8 mouse cellular contexts compared by ENCODE assay signal in genomic region chr19:5921715-5922114, GRCm38 (mm10). TPM values are rescaled to one million over a fixed set of nuclear protein-coding genes. Genes with fewer than 3 reads are reported as not detected.
DNase-seq lines count a peak whose midpoint lies in the region; ATAC-seq lines count a peak whose summit lies in the region.

No protein-coding gene starts in this region.

- no peak for DNase-seq in neural tube, embryonic 11.5 days (ENCODE audit: low spot score)
- no peak for DNase-seq in neural tube, embryonic 10.5 days (ENCODE audit: extremely low spot score, low spot score)
- DNase-seq in kidney, postnatal 14 days: peak; percentile 66
- DNase-seq in thymus, postnatal 14 days: no peak
- DNase-seq in left cerebral cortex, postnatal 36 days (ENCODE audit: low spot score in 2 of 2): no peak
- no peak for DNase-seq in spleen, postnatal 14 days (ENCODE audit: low spot score in 2 of 2)

- 25% methylated on average over 8 of the region's 9 CpGs for WGBS in neural tube, embryonic 11.5 days
- 24% methylated on average over 9 of the region's 9 CpGs for WGBS in heart, embryonic 12.5 days
- WGBS in midbrain, embryonic 13.5 days: 21% methylated on average over 9 of the region's 9 CpGs

- no peaks in the 10 kb centered on the region; the same call in 1 of the 2 replicates for H3K36me3 ChIP-seq in neural tube, embryonic 11.5 days (ENCODE audit: control insufficient read depth, insufficient read depth, low read length)
- peaks cover 23% of the 10 kb centered on the region for H3K36me3 ChIP-seq in heart, embryonic 12.5 days
- peaks cover 17% of the 10 kb centered on the region for H3K36me3 ChIP-seq in midbrain, embryonic 13.5 days

- H3K4me2 ChIP-seq in neural tube, embryonic 11.5 days (ENCODE audit: low read depth): 0 out of 2 replicates have a peak overlapping the region, but pooled peaks have one; percentile 2
- H3K4me2 ChIP-seq in heart, embryonic 12.5 days: peak overlapping the region; percentile 91
- peak overlapping the region; percentile 11 for H3K4me2 ChIP-seq in midbrain, embryonic 13.5 days (replicated peaks)

- H3K4me1 ChIP-seq in neural tube, embryonic 11.5 days (ENCODE audit: control insufficient read depth, insufficient read depth, low read length): peaks cover 3% of the 10 kb centered on the region
- peaks cover 34% of the 10 kb centered on the region for H3K4me1 ChIP-seq in heart, embryonic 12.5 days (replicated peaks)
- peaks cover 25% of the 10 kb centered on the region for H3K4me1 ChIP-seq in midbrain, embryonic 13.5 days (replicated peaks)

- H3K27me3 ChIP-seq in neural tube, embryonic 11.5 days (ENCODE audit: control insufficient read depth, insufficient read depth, low read length): peaks cover 3% of the 10 kb centered on the region
- H3K27me3 ChIP-seq in heart, embryonic 12.5 days (replicated peaks): no peaks in the 10 kb centered on the region
- peaks cover 14% of the 10 kb centered on the region for H3K27me3 ChIP-seq in midbrain, embryonic 13.5 days

- H3K4me3 ChIP-seq in neural tube, embryonic 11.5 days (ENCODE audit: low read depth, low read length): no peak overlapping the region
- H3K4me3 ChIP-seq in heart, embryonic 12.5 days: peak overlapping the region; percentile 10
- no peak overlapping the region for H3K4me3 ChIP-seq in midbrain, embryonic 13.5 days (replicated peaks)

- H3K27ac ChIP-seq in neural tube, embryonic 11.5 days (ENCODE audit: low read depth, low read length): no peak overlapping the region
- no peak overlapping the region for H3K27ac ChIP-seq in heart, embryonic 12.5 days (ENCODE audit: poor library complexity, severe bottlenecking)
- H3K27ac ChIP-seq in midbrain, embryonic 13.5 days: no peak overlapping the region

- no peak for ATAC-seq in neural tube, embryonic 11.5 days (ENCODE audit: insufficient read depth, low FRiP score, low TSS enrichment)
- ATAC-seq in heart, embryonic 12.5 days (ENCODE audit: insufficient number of reproducible peaks, low FRiP score): no peak
- no peak for ATAC-seq in midbrain, embryonic 13.5 days

- peak overlapping the region; percentile 14; the same call in 1 of the 2 replicates for H3K9ac ChIP-seq in neural tube, embryonic 11.5 days (ENCODE audit: low read length)
- H3K9ac ChIP-seq in heart, embryonic 12.5 days: peak overlapping the region; percentile 39
- H3K9ac ChIP-seq in midbrain, embryonic 13.5 days (replicated peaks): peak overlapping the region; percentile 58; the same call in 1 of the 2 replicates

- H3K9me3 ChIP-seq in neural tube, embryonic 11.5 days (ENCODE audit: control insufficient read depth, low read length): no peaks in the 10 kb centered on the region
- no peaks in the 10 kb centered on the region for H3K9me3 ChIP-seq in heart, embryonic 12.5 days (replicated peaks)
- no peaks in the 10 kb centered on the region for H3K9me3 ChIP-seq in midbrain, embryonic 13.5 days

- intact Hi-C loops in left cerebral cortex, postnatal 36 days (cut with DNase I): loop anchor here (5.0 kb wide), 1 partner anchor 96 kb away; the partner anchor contains the start of gene Capn1

RNA-seq across cellular contexts. Expression of gene Cdc42ep2, which starts 2.9 kb away (rescaled TPM):
- polyA plus RNA-seq in neural tube, embryonic 11.5 days (2014; fragmentation: Nextera tagmentation; extraction: Ambion mirVana): 3.9 and 4.0 TPM in 2 replicates
- polyA plus RNA-seq in heart, embryonic 12.5 days (2016; fragmentation: Nextera tagmentation; extraction: Ambion mirVana): 6.5 and 7.3 TPM in 2 replicates
- 7.5 and 7.8 TPM in 2 replicates for polyA plus RNA-seq in midbrain, embryonic 13.5 days (2015; fragmentation: Nextera tagmentation; extraction: Ambion mirVana)
- 1 to 10 TPM; 5.5 to 8.3 TPM for total RNA-seq in left cerebral cortex, postnatal 36 days (2021)

RNA-seq across cellular contexts. Expression of gene Dpf2, which starts 8.9 kb away (rescaled TPM):
- 195 and 225 TPM in 2 replicates for polyA plus RNA-seq in neural tube, embryonic 11.5 days (2014; fragmentation: Nextera tagmentation; extraction: Ambion mirVana)
- 111 and 118 TPM in 2 replicates for polyA plus RNA-seq in heart, embryonic 12.5 days (2016; fragmentation: Nextera tagmentation; extraction: Ambion mirVana)
- 157 and 158 TPM in 2 replicates for polyA plus RNA-seq in midbrain, embryonic 13.5 days (2015; fragmentation: Nextera tagmentation; extraction: Ambion mirVana)
- 10 to 100 TPM; 77.5 to 96.5 TPM for total RNA-seq in left cerebral cortex, postnatal 36 days (2021)

RNA-seq across cellular contexts. Expression of gene Tigd3, which starts 27.8 kb away (rescaled TPM):
- 5.7 and 6.6 TPM in 2 replicates for polyA plus RNA-seq in neural tube, embryonic 11.5 days (2014; fragmentation: Nextera tagmentation; extraction: Ambion mirVana)
- polyA plus RNA-seq in heart, embryonic 12.5 days (2016; fragmentation: Nextera tagmentation; extraction: Ambion mirVana): 1.5 and 1.9 TPM in 2 replicates
- 16.4 and 16.9 TPM in 2 replicates for polyA plus RNA-seq in midbrain, embryonic 13.5 days (2015; fragmentation: Nextera tagmentation; extraction: Ambion mirVana)
- 1 to 10 TPM; 4.3 to 4.5 TPM for total RNA-seq in left cerebral cortex, postnatal 36 days (2021)

RNA-seq across cellular contexts. Expression of gene Pola2, which starts 42.3 kb away (rescaled TPM):
- polyA plus RNA-seq in neural tube, embryonic 11.5 days (2014; fragmentation: Nextera tagmentation; extraction: Ambion mirVana): 75.2 and 79.9 TPM in 2 replicates
- 49.3 and 51.1 TPM in 2 replicates for polyA plus RNA-seq in heart, embryonic 12.5 days (2016; fragmentation: Nextera tagmentation; extraction: Ambion mirVana)
- 31.6 and 32.1 TPM in 2 replicates for polyA plus RNA-seq in midbrain, embryonic 13.5 days (2015; fragmentation: Nextera tagmentation; extraction: Ambion mirVana)
- 1 to 10 TPM; 4.6 to 5.5 TPM for total RNA-seq in left cerebral cortex, postnatal 36 days (2021)

RNA-seq across cellular contexts. Expression of gene Slc25a45, which starts 44.1 kb away (rescaled TPM):
- polyA plus RNA-seq in neural tube, embryonic 11.5 days (2014; fragmentation: Nextera tagmentation; extraction: Ambion mirVana): 0.74 and 1.7 TPM in 2 replicates
- polyA plus RNA-seq in heart, embryonic 12.5 days (2016; fragmentation: Nextera tagmentation; extraction: Ambion mirVana): 3.5 and 3.9 TPM in 2 replicates
- polyA plus RNA-seq in midbrain, embryonic 13.5 days (2015; fragmentation: Nextera tagmentation; extraction: Ambion mirVana): 1.4 and 2.0 TPM in 2 replicates
- total RNA-seq in left cerebral cortex, postnatal 36 days (2021): 1 to 10 TPM; 3.0 to 4.1 TPM

Comparison
In these comparisons a context has a peak if more than half of its experiments do, and no peak if none do; other contexts are left out.
1. H3K4me2 ChIP-seq: peak in every context shown above with its lines; median percentile 91 in heart, embryonic 12.5 days; 11 in midbrain, embryonic 13.5 days; 2 in neural tube, embryonic 11.5 days.